Mouse (Mus musculus) limb, embryonic 10.5 days (tissue): ENCODE measurements around the gene Ddx1. TPM values are rescaled to one million over a fixed set of nuclear protein-coding genes. Genes with fewer than 3 reads are reported as not detected.

ENCODE experiments used
- DNase-seq: peaks from one replicate; pipeline ENCODE4 v3.0.0-alpha.2; 2017; ENCODE audit warnings: low spot score
- H3K27ac ChIP-seq: fragments of 300-500 bp; sonication (generic); 2 replicates; pipeline ENCODE4 v1.5.1; 2016; ENCODE audit warnings: mild to moderate bottlenecking
- H3K27me3 ChIP-seq: fragments of 300-500 bp; sonication (generic); 2 replicates; pipeline ENCODE4 v1.6.1; 2016; ENCODE audit warnings: low read depth, mild to moderate bottlenecking; ENCODE audit not compliant: poor library complexity, severe bottlenecking
- H3K36me3 ChIP-seq: fragments of 300-500 bp; sonication (generic); 2 replicates; pipeline ENCODE4 v1.6.1; 2016; ENCODE audit warnings: mild to moderate bottlenecking, moderate library complexity
- H3K4me1 ChIP-seq: fragments of 300-500 bp; sonication (generic); 2 replicates; pipeline ENCODE4 v1.6.1; 2016
- H3K4me3 ChIP-seq: fragments of 300-500 bp; sonication (generic); 2 replicates; pipeline ENCODE4 v1.5.1; 2016; ENCODE audit warnings: mild to moderate bottlenecking, moderate library complexity
- H3K9me3 ChIP-seq: fragments of 300-500 bp; sonication (generic); replicated peaks from 2 replicates; pipeline ENCODE4 v1.6.1; 2016; ENCODE audit warnings: mild to moderate bottlenecking
- WGBS: fragments of 180-500 bp; shearing (Covaris S2); methylation state at CpG from one replicate; pipeline ENCODE4 v1.1.7; 2016; 5-methylcytosine and 5-hydroxymethylcytosine counted together
- polyA plus RNA-seq: library from polyadenylated mRNA; unstranded; fragments of >200 nt; fragmentation: Nextera tagmentation; extraction: Ambion mirVana; gene quantifications from 2 replicates; pipeline ENCODE4 v1.2.1, GENCODE M21; 2016

The Ddx1 gene
- polyA plus RNA-seq, 1 experiment from 2014 or later, result 208 TPM

DNA sequence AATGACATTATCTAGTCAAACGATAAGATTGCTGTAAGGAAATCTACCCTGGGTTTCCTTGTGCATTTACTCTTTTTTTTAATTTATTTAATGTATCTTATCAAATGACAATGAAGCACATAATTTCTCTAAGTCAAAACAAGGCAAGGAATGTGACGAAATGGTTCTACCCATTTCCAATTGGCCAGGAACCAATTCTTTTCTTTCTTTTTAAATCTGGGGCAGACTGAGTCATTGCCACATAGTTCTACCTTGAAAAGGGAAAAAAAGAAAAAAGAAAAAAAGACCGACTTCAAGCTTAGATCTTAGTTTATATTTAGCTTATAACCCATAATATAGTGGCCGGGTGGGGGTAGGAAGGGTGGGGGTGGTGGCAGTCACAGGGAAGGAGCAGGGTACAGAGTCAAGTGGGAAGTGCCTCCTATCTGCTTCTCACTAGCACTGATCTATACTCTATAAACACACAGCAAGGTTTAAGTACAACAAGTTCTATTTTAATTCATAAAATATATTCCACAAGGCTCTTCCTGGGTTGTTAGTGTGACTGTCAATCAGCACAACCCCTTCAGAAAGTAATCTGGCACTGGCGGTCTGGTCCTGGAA is 32.4 kb downstream of the Ddx1 start:
- no peak overlapping the region for H3K27ac ChIP-seq
- H3K4me1 ChIP-seq, result peaks cover 16% of the 10 kb centered on the region
- H3K36me3 ChIP-seq, result peaks cover 41% of the 10 kb centered on the region
- no peak overlapping the region for H3K4me3 ChIP-seq
- no peak for DNase-seq
- no peaks in the 10 kb centered on the region for H3K9me3 ChIP-seq
- no peaks in the 10 kb centered on the region for H3K27me3 ChIP-seq
- WGBS, result 78% methylated on average over 5 of the region's 5 CpGs

GRCm38 (mm10) chr12:13214345-13215278 is 34.4 kb downstream of the Ddx1 start:
- Histone ChIP-seq H3K9me3 (no peaks in the 10 kb centered on the region), H3K27ac (peak overlapping the region; percentile 76), H3K4me1 (peaks cover 23% of the 10 kb centered on the region), H3K36me3 (peaks cover 30% of the 10 kb centered on the region), H3K4me3 (no peak overlapping the region), H3K27me3 (no peaks in the 10 kb centered on the region)
- DNase-seq, result peak; percentile 92
- WGBS, result 13% methylated on average over 11 of the region's 11 CpGs

- peaks cover 3% of the 10 kb centered on the region; the same call in 1 of the 2 replicates for H3K36me3 ChIP-seq
- WGBS, result 76% methylated on average over 11 of the region's 11 CpGs
- DNase-seq, result peak; percentile 29
- no peaks in the 10 kb centered on the region for H3K27me3 ChIP-seq
- H3K4me3 ChIP-seq, result no peak overlapping the region
- H3K9me3 ChIP-seq, result no peaks in the 10 kb centered on the region
- peaks cover 36% of the 10 kb centered on the region for H3K4me1 ChIP-seq
- H3K27ac ChIP-seq, result peak overlapping the region; percentile 66
These were observed 37.1 kb downstream of the Ddx1 start for GRCm38 (mm10) chr12:13211746-13212482.

DNA sequence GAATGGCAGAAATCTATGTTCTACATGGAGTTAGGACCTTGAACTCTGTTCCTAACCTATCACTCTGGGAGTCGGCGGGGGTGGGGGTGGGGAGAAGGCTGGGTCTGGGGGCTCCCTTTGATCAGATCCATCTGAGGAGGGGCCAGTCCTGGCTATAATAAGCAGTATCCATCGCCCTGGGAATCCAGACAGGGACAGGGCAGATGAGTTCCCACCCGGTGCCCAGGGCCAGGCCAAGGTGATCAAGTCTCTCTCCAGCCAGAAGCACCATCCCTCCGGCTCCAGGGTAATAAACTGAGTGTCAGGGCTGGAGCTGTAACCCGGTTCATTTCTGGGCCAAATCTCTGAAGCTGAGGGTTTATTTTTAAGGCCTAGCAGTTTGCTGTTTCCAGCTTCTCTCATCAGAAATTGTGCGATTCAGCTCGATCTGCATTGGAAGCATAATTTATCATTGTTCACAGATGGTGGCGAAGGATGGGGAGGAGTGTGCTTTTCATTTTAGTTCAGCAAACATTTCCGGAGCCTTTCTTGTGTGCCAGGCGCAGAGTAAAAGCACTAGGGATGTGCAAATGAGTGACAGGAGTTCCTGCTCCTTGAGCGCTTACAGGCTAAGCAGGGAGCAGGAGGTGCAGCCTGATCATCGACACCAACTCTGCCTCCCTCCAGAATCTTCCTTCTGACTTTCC is 39.2 kb downstream of the Ddx1 start:
- Histone ChIP-seq H3K27ac (peak overlapping the region; percentile 67), H3K36me3 (no peaks in the 10 kb centered on the region), H3K9me3 (no peaks in the 10 kb centered on the region), H3K4me3 (no peak overlapping the region), H3K4me1 (peaks cover 36% of the 10 kb centered on the region), H3K27me3 (no peaks in the 10 kb centered on the region)
- WGBS, result 62% methylated on average over 13 of the region's 13 CpGs
- DNase-seq, result peak; percentile 30

GRCm38 (mm10) chr12:13208983-13209451 is 40.0 kb downstream of the Ddx1 start:
- H3K27ac ChIP-seq, result peak overlapping the region; percentile 65; the same call in 1 of the 2 replicates
- DNase-seq, result peak; percentile 29
- no peaks in the 10 kb centered on the region for H3K36me3 ChIP-seq
- peaks cover 29% of the 10 kb centered on the region for H3K4me1 ChIP-seq
- no peaks in the 10 kb centered on the region for H3K27me3 ChIP-seq
- H3K9me3 ChIP-seq, result no peaks in the 10 kb centered on the region
- H3K4me3 ChIP-seq, result no peak overlapping the region
- WGBS, result 64% methylated on average over 11 of the region's 11 CpGs

- no peak overlapping the region for H3K4me3 ChIP-seq
- 0 out of 2 replicates have a peak overlapping the region, but pooled peaks have one; percentile 65 for H3K27ac ChIP-seq
- H3K4me1 ChIP-seq, result peaks cover 27% of the 10 kb centered on the region
- DNase-seq, result no peak
- H3K9me3 ChIP-seq, result no peaks in the 10 kb centered on the region
- no peaks in the 10 kb centered on the region for H3K27me3 ChIP-seq
- 88% methylated on average over 1 of the region's 1 CpGs for WGBS
- no peaks in the 10 kb centered on the region for H3K36me3 ChIP-seq
These were observed 40.5 kb downstream of the Ddx1 start for GRCm38 (mm10) chr12:13208517-13208916.

GRCm38 (mm10) chr12:13207099-13207498 is 41.9 kb downstream of the Ddx1 start:
- no peak overlapping the region for H3K4me3 ChIP-seq
- peak; percentile 24 for DNase-seq
- H3K27me3 ChIP-seq, result no peaks in the 10 kb centered on the region
- peak overlapping the region; percentile 47 for H3K27ac ChIP-seq
- peaks cover 34% of the 10 kb centered on the region for H3K4me1 ChIP-seq
- no peaks in the 10 kb centered on the region for H3K9me3 ChIP-seq
- 82% methylated on average over 8 of the region's 8 CpGs for WGBS
- no peaks in the 10 kb centered on the region for H3K36me3 ChIP-seq

GRCm38 (mm10) chr12:13205733-13206132 is 43.3 kb downstream of the Ddx1 start:
- no peak overlapping the region; the same call in 1 of the 2 replicates for H3K27ac ChIP-seq
- peaks cover 32% of the 10 kb centered on the region for H3K4me1 ChIP-seq
- no peaks in the 10 kb centered on the region for H3K9me3 ChIP-seq
- peak; percentile 3 for DNase-seq
- H3K27me3 ChIP-seq, result no peaks in the 10 kb centered on the region
- H3K36me3 ChIP-seq, result no peaks in the 10 kb centered on the region
- 93% methylated on average over 3 of the region's 3 CpGs for WGBS
- H3K4me3 ChIP-seq, result no peak overlapping the region

- Histone ChIP-seq H3K9me3 (no peaks in the 10 kb centered on the region), H3K36me3 (no peaks in the 10 kb centered on the region), H3K27ac (peak overlapping the region; percentile 53), H3K4me3 (no peak overlapping the region), H3K4me1 (peaks cover 47% of the 10 kb centered on the region), H3K27me3 (no peaks in the 10 kb centered on the region)
- DNase-seq, result peak; percentile 28
These were observed 46.7 kb downstream of the Ddx1 start for GRCm38 (mm10) chr12:13202322-13202721.

- Histone ChIP-seq H3K27me3 (no peaks in the 10 kb centered on the region), H3K36me3 (no peaks in the 10 kb centered on the region), H3K9me3 (no peaks in the 10 kb centered on the region), H3K4me3 (no peak overlapping the region), H3K27ac (peak overlapping the region; percentile 77; the same call in 1 of the 2 replicates), H3K4me1 (peaks cover 64% of the 10 kb centered on the region)
- 61% methylated on average over 6 of the region's 6 CpGs for WGBS
- DNase-seq, result no peak
These were observed 48.4 kb downstream of the Ddx1 start for GRCm38 (mm10) chr12:13200576-13200975.

DNA sequence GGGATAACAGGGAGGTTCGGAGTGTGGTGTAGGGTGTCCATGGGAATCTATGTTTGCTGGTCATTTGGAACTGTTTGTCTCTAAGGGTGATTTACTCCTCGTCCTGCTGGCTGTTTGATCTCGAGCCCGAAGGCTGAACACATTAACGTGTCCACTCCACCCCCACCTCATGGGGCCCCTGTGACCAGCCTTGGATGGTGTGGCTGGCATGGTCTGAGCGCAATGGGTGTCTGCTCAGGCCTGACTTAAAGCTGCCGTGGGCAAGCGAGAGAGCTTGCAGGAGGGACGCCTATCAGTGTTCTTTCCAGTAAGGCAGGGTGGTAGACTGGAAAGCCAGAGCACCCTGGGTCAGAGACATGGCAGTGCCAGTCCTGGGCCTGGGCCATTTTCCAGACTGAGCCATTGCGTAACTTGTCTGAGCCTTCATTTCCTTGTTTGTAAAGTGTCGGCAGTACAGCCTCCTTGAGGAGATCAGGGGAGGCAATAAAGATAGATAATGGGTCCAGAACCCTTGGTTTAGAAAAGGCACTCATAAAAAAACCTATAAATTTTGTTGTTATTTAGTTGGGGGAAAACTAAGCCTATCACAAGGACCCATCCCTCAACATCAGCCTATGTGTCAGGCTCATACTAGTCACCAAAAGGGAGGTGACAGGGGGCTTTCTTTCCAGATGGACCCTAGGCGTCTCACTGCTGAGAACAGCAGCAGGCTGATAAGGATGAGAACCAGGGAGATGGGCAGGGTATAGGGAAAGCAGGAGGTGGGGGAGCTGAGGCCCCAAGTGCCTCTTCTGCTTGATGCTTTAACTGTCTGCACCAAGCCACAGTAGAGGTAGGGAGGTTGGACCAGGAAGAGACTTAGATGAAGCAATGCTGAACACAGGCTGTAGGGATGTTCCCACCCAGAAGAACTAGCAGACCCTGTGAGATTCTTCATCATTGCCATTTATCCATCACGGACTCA is 49.4 kb downstream of the Ddx1 start:
- Histone ChIP-seq H3K4me1 (peaks cover 74% of the 10 kb centered on the region), H3K4me3 (no peak overlapping the region), H3K27ac (peak overlapping the region; percentile 77), H3K36me3 (no peaks in the 10 kb centered on the region), H3K27me3 (no peaks in the 10 kb centered on the region), H3K9me3 (no peaks in the 10 kb centered on the region)
- WGBS, result 37% methylated on average over 13 of the region's 13 CpGs
- no peak for DNase-seq
